Mouse (Mus musculus): ENCODE measurements around the gene Ptcd3.

DNA sequence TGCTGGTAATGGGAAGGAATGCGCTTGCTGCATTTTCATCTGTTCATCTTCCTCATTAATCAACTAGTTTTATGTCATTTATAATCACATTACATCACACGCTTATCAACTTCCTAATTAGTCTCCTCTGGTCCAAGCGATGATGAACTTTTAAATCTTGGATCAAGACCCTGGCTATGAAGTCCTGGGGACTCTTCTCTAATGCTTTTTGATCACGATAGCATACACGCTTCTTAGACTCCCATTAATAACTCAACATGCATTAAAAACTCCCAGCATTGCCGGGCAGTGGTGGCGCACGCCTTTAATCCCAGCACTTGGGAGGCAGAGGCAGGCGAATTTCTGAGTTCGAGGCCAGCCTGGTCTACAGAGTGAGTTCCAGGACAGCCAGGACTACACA lies 834 bp upstream of the Ptcd3 start:
- TF ChIP-seq CTCF (IDR thresholded peaks at IDR 0.05; ENCODE audit: insufficient read depth, low read depth, low read length) (no peak), POLR2A (IDR thresholded peaks at IDR 0.05; ENCODE audit: insufficient read depth, low read depth, low read length) (no peak)

All from olfactory bulb, adult 2 months (tissue).